Mouse (Mus musculus) hindbrain, embryonic 14.5 days (tissue): Measurements from ENCODE around the gene Gm36028. TPM values are rescaled to one million over a fixed set of nuclear protein-coding genes. Genes with fewer than 3 reads are reported as not detected.

Experiments
- ATAC-seq: fragments of 200-750 bp; cut with Nextera tagmentation; 2 replicates; pipeline ENCODE4 v1.8.0; 2017; ENCODE audit warnings: moderate number of reproducible peaks, mild to moderate bottlenecking, moderate TSS enrichment, moderate library complexity; ENCODE audit not compliant: low FRiP score
- DNase-seq: peaks from one replicate; pipeline ENCODE4 v3.0.0-alpha.2; 2015; ENCODE audit warnings: low spot score
- H3K27ac ChIP-seq: fragments of 300-500 bp; sonication (generic); 2 replicates; pipeline ENCODE4 v1.5.1; 2014; ENCODE audit warnings: mild to moderate bottlenecking, moderate library complexity
- H3K27me3 ChIP-seq: fragments of 300-500 bp; sonication (generic); 2 replicates; pipeline ENCODE4 v1.6.1; 2014; ENCODE audit warnings: mild to moderate bottlenecking, low read length, mixed read lengths; ENCODE audit not compliant: control insufficient read depth, insufficient read depth
- H3K36me3 ChIP-seq: fragments of 300-500 bp; sonication (generic); replicated peaks from 2 replicates; pipeline ENCODE4 v1.6.1; 2014; ENCODE audit not compliant: control insufficient read depth, insufficient read depth
- H3K4me1 ChIP-seq: fragments of 300-500 bp; sonication (generic); replicated peaks from 2 replicates; pipeline ENCODE4 v1.6.1; 2014; ENCODE audit warnings: antibody characterized with exemption, low read length, mixed read lengths; ENCODE audit not compliant: control insufficient read depth, insufficient read depth
- H3K4me2 ChIP-seq: fragments of 300-500 bp; sonication (generic); replicated peaks from 2 replicates; pipeline ENCODE4 v1.6.1; 2014; ENCODE audit warnings: mild to moderate bottlenecking, moderate library complexity
- H3K4me3 ChIP-seq: fragments of 300-500 bp; sonication (generic); replicated peaks from 2 replicates; pipeline ENCODE4 v1.5.1; 2014; ENCODE audit warnings: mild to moderate bottlenecking, low read length
- H3K9ac ChIP-seq: fragments of 300-500 bp; sonication (generic); 2 replicates; pipeline ENCODE4 v1.6.1; 2014
- H3K9me3 ChIP-seq: fragments of 300-500 bp; sonication (generic); 2 replicates; pipeline ENCODE4 v1.6.1; 2016; ENCODE audit warnings: low read length; ENCODE audit not compliant: control insufficient read depth
- WGBS: fragments of 180-500 bp; shearing (Covaris S2); extraction: QIAGEN DNeasy Blood & Tissue Kit; methylation state at CpG from one replicate; pipeline ENCODE4 v1.1.7; 2014; 5-methylcytosine and 5-hydroxymethylcytosine counted together
- polyA plus RNA-seq: library from polyadenylated mRNA; unstranded; fragments of >200 nt; fragmentation: Nextera tagmentation; extraction: Ambion mirVana; gene quantifications from 2 replicates; pipeline ENCODE4 v1.2.1, GENCODE M21; 2014

Gene Gm36028
- polyA plus RNA-seq, 1 experiment from 2014 or later = not detected

GRCm38 (mm10) chr16:37865841-37866240, 4.9 kb upstream of the Gm36028 start:
- Histone ChIP-seq H3K27me3 (no peaks in the 10 kb centered on the region), H3K4me3 (no peak overlapping the region), H3K4me2 (no peak overlapping the region), H3K9me3 (no peaks in the 10 kb centered on the region), H3K4me1 (peaks cover 16% of the 10 kb centered on the region), H3K27ac (no peak overlapping the region), H3K9ac (no peak overlapping the region), H3K36me3 (no peaks in the 10 kb centered on the region)
- WGBS = 85% methylated on average over 9 of the region's 9 CpGs
- DNase-seq (no peak), ATAC-seq (no peak)

DNA sequence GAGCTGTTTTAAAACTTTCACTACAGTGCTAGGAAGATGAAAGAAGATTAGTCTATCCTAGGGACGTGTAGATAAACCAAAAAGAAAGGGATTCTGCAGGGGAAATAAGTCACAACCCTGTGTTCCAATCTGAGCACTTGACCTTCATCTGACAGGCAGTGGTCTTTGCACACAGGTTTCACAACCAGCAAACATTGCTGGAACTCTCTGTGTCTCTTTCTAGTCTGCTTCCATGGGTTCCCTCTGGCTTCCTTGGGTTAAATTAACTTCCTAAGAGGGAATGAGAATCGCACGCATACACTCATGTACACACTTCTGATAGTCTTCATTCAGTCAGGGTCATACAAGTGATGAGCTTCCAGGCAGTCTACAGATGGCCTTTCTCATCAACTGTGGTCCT, 2.9 kb upstream of the Gm36028 start:
- 0 out of 2 replicates have a peak, but pooled peaks cover 4% of the 10 kb centered on the region for H3K4me1 ChIP-seq
- no peaks in the 10 kb centered on the region for H3K36me3 ChIP-seq
- H3K27me3 ChIP-seq = no peaks in the 10 kb centered on the region
- no peak overlapping the region for H3K9ac ChIP-seq
- no peaks in the 10 kb centered on the region for H3K9me3 ChIP-seq
- no peak overlapping the region for H3K4me2 ChIP-seq
- no peak overlapping the region for H3K27ac ChIP-seq
- no peak overlapping the region for H3K4me3 ChIP-seq
- DNase-seq (no peak), ATAC-seq (no peak)
- 88% methylated on average over 3 of the region's 3 CpGs for WGBS

DNA sequence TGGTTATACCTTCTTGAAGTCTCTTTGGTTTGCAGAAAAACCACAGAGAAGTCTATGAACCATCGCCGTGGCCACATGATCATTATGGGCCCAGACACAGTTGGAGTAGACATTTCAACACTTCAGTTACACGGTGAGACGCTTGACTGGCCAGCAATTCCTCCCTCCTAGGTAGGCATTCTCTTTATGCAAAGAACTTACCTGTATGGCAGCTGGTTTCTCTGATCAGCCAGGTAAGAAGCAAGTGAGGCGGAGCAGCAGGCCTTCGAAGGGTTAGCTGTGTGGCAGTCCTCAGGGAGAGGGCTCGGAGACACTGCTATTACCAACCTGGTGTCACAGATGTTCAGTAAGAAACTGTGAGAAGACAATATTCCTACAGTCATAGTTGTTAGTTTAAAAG, 733 bp downstream of the Gm36028 start:
- H3K36me3 ChIP-seq = no peaks in the 10 kb centered on the region
- no peaks in the 10 kb centered on the region for H3K27me3 ChIP-seq
- WGBS = 81% methylated on average over 7 of the region's 7 CpGs
- no peaks in the 10 kb centered on the region for H3K4me1 ChIP-seq
- H3K9me3 ChIP-seq = no peaks in the 10 kb centered on the region
- H3K4me2 ChIP-seq = no peak overlapping the region
- no peak overlapping the region for H3K4me3 ChIP-seq
- H3K27ac ChIP-seq = no peak overlapping the region
- H3K9ac ChIP-seq = no peak overlapping the region
- DNase-seq (no peak), ATAC-seq (no peak)

DNA sequence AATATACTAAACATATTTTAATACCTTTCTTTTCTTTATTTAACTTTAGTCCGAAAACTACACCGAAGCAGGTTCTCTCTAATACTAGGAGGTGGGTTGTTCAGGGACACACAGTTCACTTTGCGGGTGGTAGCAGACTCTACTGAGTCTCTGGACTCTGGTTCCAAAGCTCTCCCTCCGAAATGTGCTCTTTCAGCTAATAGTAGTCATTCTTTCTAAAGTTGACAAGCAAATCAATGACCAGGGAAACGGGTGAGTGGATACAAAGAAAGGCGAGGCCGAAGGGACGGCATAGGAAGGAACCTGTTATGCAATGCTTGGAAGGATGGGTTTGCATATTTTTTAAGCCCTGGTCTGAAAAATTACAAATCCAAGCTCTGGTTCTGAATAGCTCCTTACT, 3.5 kb downstream of the Gm36028 start:
- Histone ChIP-seq H3K9ac (no peak overlapping the region), H3K4me3 (no peak overlapping the region), H3K4me1 (no peaks in the 10 kb centered on the region), H3K27me3 (no peaks in the 10 kb centered on the region), H3K27ac (no peak overlapping the region), H3K9me3 (no peaks in the 10 kb centered on the region), H3K4me2 (no peak overlapping the region), H3K36me3 (no peaks in the 10 kb centered on the region)
- no peak for DNase-seq
- 43% methylated on average over 8 of the region's 8 CpGs for WGBS
- no peak for ATAC-seq

- DNase-seq = no peak
- WGBS = 74% methylated on average over 3 of the region's 3 CpGs
- no peak for ATAC-seq
- Histone ChIP-seq H3K9me3 (no peaks in the 10 kb centered on the region), H3K4me3 (no peak overlapping the region), H3K9ac (no peak overlapping the region), H3K27me3 (no peaks in the 10 kb centered on the region), H3K4me2 (no peak overlapping the region), H3K27ac (no peak overlapping the region), H3K4me1 (no peaks in the 10 kb centered on the region), H3K36me3 (no peaks in the 10 kb centered on the region)
Measured at GRCm38 (mm10) chr16:37856327-37856726, 4.6 kb downstream of the Gm36028 start.

DNA sequence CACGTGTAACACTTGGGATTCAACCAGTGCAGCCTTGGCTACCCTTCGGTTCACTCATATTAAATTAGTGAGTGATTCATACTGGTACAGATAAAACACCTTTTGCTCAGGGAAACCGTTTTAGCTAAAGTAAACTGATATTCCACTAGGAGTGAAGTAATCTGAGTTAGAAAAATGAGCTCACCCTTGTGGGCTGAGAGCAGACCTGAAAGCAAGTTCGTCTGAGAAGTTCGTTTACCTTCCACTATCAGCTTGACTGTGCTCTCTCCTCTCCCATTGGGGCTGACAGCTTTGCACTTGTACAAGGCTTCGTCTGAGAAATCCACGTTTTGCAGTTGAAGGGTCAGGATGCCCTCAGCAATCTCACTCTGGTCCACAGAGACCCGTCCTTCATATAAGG, 5.4 kb downstream of the Gm36028 start:
- 83% methylated on average over 8 of the region's 8 CpGs for WGBS
- Histone ChIP-seq H3K4me2 (no peak overlapping the region), H3K9me3 (no peaks in the 10 kb centered on the region), H3K4me3 (no peak overlapping the region), H3K27me3 (no peaks in the 10 kb centered on the region), H3K9ac (no peak overlapping the region), H3K27ac (no peak overlapping the region), H3K4me1 (no peaks in the 10 kb centered on the region), H3K36me3 (no peaks in the 10 kb centered on the region)
- no peak for DNase-seq
- ATAC-seq = no peak

DNA sequence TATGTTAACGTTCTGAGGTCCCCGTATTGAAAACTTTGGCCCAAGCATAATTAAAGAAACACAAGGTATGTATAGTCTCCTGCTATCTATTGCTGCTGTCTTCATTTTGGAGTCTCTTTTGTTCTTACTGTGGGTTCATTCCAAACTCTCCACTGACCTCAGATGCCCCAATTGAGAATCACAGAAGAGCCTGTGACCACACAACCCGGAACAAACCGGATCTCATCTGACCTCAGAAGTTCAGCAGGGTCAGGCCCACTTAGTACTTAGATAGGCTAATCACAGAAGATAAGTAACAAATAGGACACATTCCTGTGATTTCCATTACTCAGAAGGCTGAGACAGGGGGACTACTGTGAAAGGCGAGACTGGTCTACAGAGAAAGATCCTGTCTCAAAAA, 6.4 kb downstream of the Gm36028 start:
- H3K27ac ChIP-seq = no peak overlapping the region
- H3K4me3 ChIP-seq = no peak overlapping the region
- 79% methylated on average over 5 of the region's 5 CpGs for WGBS
- no peaks in the 10 kb centered on the region for H3K9me3 ChIP-seq
- H3K9ac ChIP-seq = no peak overlapping the region
- no peaks in the 10 kb centered on the region for H3K4me1 ChIP-seq
- no peak overlapping the region for H3K4me2 ChIP-seq
- no peak for ATAC-seq
- DNase-seq = no peak
- no peaks in the 10 kb centered on the region for H3K36me3 ChIP-seq
- H3K27me3 ChIP-seq = no peaks in the 10 kb centered on the region

DNA sequence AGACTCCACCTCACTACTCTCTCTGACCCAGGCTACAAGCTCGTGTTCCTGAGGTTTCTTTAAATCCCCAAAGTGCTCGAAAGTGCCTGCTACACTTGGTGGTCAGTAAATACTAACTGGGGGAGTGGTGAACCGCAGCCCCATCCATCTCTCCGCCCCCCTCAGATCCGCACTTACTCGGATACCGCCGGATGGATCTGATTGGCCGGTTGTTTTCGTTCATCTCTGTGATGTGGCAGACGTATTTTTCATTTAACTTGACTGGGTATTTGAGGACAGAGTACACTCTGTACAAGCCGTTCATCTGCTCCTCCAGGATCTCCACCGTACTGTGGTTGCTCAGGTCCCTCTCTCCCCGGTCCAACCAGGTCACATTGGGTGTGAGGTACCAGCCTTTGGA, 6.9 kb downstream of the Gm36028 start:
- H3K4me3 ChIP-seq = no peak overlapping the region
- no peak for ATAC-seq
- no peak overlapping the region for H3K4me2 ChIP-seq
- no peaks in the 10 kb centered on the region for H3K27me3 ChIP-seq
- DNase-seq = no peak
- H3K27ac ChIP-seq = no peak overlapping the region
- no peaks in the 10 kb centered on the region for H3K4me1 ChIP-seq
- WGBS = 75% methylated on average over 14 of the region's 14 CpGs
- no peaks in the 10 kb centered on the region for H3K36me3 ChIP-seq
- H3K9me3 ChIP-seq = no peaks in the 10 kb centered on the region
- no peak overlapping the region for H3K9ac ChIP-seq

DNA sequence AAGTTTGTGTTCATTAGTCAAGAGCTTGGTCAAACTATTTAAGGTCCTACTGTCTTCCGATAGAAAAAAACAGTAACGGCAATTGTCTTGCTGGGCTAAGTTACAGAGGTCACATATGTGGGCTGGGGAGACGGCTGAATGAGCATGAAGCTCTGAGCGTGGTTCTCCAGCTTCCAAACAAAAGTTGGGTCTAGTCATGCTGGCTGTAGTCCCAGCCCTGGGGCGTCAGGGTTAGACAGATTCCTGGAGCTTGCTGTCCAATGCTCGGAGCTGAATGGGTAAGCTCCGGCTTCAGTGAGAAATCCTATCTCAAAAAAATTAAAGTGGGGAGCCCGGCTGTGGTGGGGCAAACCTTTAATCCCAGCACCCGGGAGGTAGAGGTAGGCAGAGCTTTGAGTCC, 7.7 kb downstream of the Gm36028 start:
- no peak for ATAC-seq
- Histone ChIP-seq H3K4me3 (no peak overlapping the region), H3K4me2 (no peak overlapping the region), H3K27ac (no peak overlapping the region), H3K36me3 (no peaks in the 10 kb centered on the region), H3K27me3 (no peaks in the 10 kb centered on the region), H3K9me3 (no peaks in the 10 kb centered on the region), H3K4me1 (no peaks in the 10 kb centered on the region), H3K9ac (no peak overlapping the region)
- DNase-seq = peak; percentile 33
- WGBS = 65% methylated on average over 9 of the region's 9 CpGs

GRCm38 (mm10) chr16:37851366-37851765, 9.6 kb downstream of the Gm36028 start:
- DNase-seq (no peak), ATAC-seq (no peak)
- H3K9me3 ChIP-seq = no peaks in the 10 kb centered on the region
- no peak overlapping the region for H3K9ac ChIP-seq
- H3K4me3 ChIP-seq = no peak overlapping the region
- H3K27ac ChIP-seq = peak overlapping the region; percentile 20; the same call in 1 of the 2 replicates
- no peak overlapping the region for H3K4me2 ChIP-seq
- WGBS = 63% methylated on average over 5 of the region's 5 CpGs
- no peaks in the 10 kb centered on the region for H3K36me3 ChIP-seq
- no peaks in the 10 kb centered on the region for H3K4me1 ChIP-seq
- H3K27me3 ChIP-seq = no peaks in the 10 kb centered on the region
